Mouse (Mus musculus): ENCODE measurements at regions not wholly inside any gene's neighbourhood (a gene's known extent, or its start where the extent isn't known, plus 50 kb on each side); places are given as distances from the start of the nearest gene placed in this dataset.
"Not testable (repeated sequence)": the region's sequence is repeated elsewhere in the genome, so short reads cannot be mapped to it uniquely, and the experiment has no call there.

- H3K79me3 ChIP-seq (ENCODE audit: low read depth) = no peaks in the 10 kb centered on the region
- H3K36me3 ChIP-seq (ENCODE audit: control insufficient read depth, insufficient read depth) = no peaks in the 10 kb centered on the region
- TF ChIP-seq FOSL1 (IDR thresholded peaks at IDR 0.05; ENCODE audit: insufficient read depth, low read length, poor library complexity, severe bottlenecking) = no peak
- peaks cover 9% of the 10 kb centered on the region for H3K27me3 ChIP-seq (ENCODE audit: control insufficient read depth, insufficient read depth, insufficient read length)
- no peaks in the 10 kb centered on the region for H3K79me2 ChIP-seq (ENCODE audit: control insufficient read depth, insufficient read depth)
- no peak overlapping the region for H3K4me3 ChIP-seq (ENCODE audit: insufficient read depth, poor library complexity, severe bottlenecking)
- no peak overlapping the region for H3ac ChIP-seq (ENCODE audit: control insufficient read depth, insufficient read length, low read depth)
Measured at GRCm38 (mm10) chr6:99905194-99905593, 179.0 kb upstream of the Prok2 start.

GRCm38 (mm10) chr6:99904607-99905006, 178.4 kb upstream of the Prok2 start:
- H3K79me2 ChIP-seq (ENCODE audit: control insufficient read depth, insufficient read depth) = no peaks in the 10 kb centered on the region
- no peaks in the 10 kb centered on the region for H3K79me3 ChIP-seq (ENCODE audit: low read depth)
- no peak for TF ChIP-seq MYOD1 (IDR thresholded peaks at IDR 0.05; ENCODE audit: control insufficient read depth, insufficient read length, low read depth)
- TF ChIP-seq MYOG (IDR thresholded peaks at IDR 0.05; ENCODE audit: control insufficient read depth, extremely low read depth, insufficient read length) = no peak
- TF ChIP-seq USF1 (IDR thresholded peaks at IDR 0.05; ENCODE audit: low read depth) = no peak
- no peak for TF ChIP-seq CEBPB (IDR thresholded peaks at IDR 0.05; ENCODE audit: low read depth)
- no peak for TF ChIP-seq MAX (IDR thresholded peaks at IDR 0.05)
- no peak for TF ChIP-seq FOSL1 (IDR thresholded peaks at IDR 0.05; ENCODE audit: insufficient read depth, low read length, poor library complexity, severe bottlenecking)
- no peak for TF ChIP-seq CTCF (IDR thresholded peaks at IDR 0.05; ENCODE audit: control insufficient read depth, insufficient read depth, insufficient read length)
- H3K4me3 ChIP-seq (ENCODE audit: insufficient read depth, poor library complexity, severe bottlenecking) = no peak overlapping the region
- H3K27me3 ChIP-seq (ENCODE audit: control insufficient read depth, insufficient read depth, insufficient read length) = peaks cover 11% of the 10 kb centered on the region
- H3ac ChIP-seq (ENCODE audit: control insufficient read depth, insufficient read length, low read depth) = no peak overlapping the region
- no peaks in the 10 kb centered on the region for H3K36me3 ChIP-seq (ENCODE audit: control insufficient read depth, insufficient read depth)

GRCm38 (mm10) chr6:99904044-99904443, 177.9 kb upstream of the Prok2 start:
- not testable (repeated sequence) for H3K79me2 ChIP-seq (ENCODE audit: control insufficient read depth, insufficient read depth); H3ac ChIP-seq (ENCODE audit: control insufficient read depth, insufficient read length, low read depth); H3K79me3 ChIP-seq (ENCODE audit: low read depth); H3K36me3 ChIP-seq (ENCODE audit: control insufficient read depth, insufficient read depth); H3K4me3 ChIP-seq (ENCODE audit: insufficient read depth, poor library complexity, severe bottlenecking)
- peaks cover 11% of the 10 kb centered on the region for H3K27me3 ChIP-seq (ENCODE audit: control insufficient read depth, insufficient read depth, insufficient read length)
- TF ChIP-seq CTCF (IDR thresholded peaks at IDR 0.05; ENCODE audit: control insufficient read depth, insufficient read depth, insufficient read length) = peak; percentile 4

GRCm38 (mm10) chr6:99901564-99901963, 175.4 kb upstream of the Prok2 start:
- H3K27me3 ChIP-seq (ENCODE audit: control insufficient read depth, insufficient read depth, insufficient read length) = peaks cover 11% of the 10 kb centered on the region

GRCm38 (mm10) chr6:99901146-99901545, 175.0 kb upstream of the Prok2 start:
- Histone ChIP-seq H3K27me3 (ENCODE audit: control insufficient read depth, insufficient read depth, insufficient read length) (peaks cover 11% of the 10 kb centered on the region), H3ac (ENCODE audit: control insufficient read depth, insufficient read length, low read depth) (no peak overlapping the region), H3K4me3 (ENCODE audit: insufficient read depth, poor library complexity, severe bottlenecking) (no peak overlapping the region)

More at GRCm38 (mm10) chr6:99901564-99901963, 175.4 kb upstream of the Prok2 start:
- TF ChIP-seq USF1 (IDR thresholded peaks at IDR 0.05; ENCODE audit: low read depth) (no peak), MYOD1 (IDR thresholded peaks at IDR 0.05; ENCODE audit: control insufficient read depth, insufficient read length, low read depth) (no peak), MYOG (IDR thresholded peaks at IDR 0.05; ENCODE audit: control insufficient read depth, extremely low read depth, insufficient read length) (no peak), MAX (IDR thresholded peaks at IDR 0.05) (no peak)
- no peaks in the 10 kb centered on the region for H3K79me2 ChIP-seq (ENCODE audit: control insufficient read depth, insufficient read depth)
- H3K36me3 ChIP-seq (ENCODE audit: control insufficient read depth, insufficient read depth) = no peaks in the 10 kb centered on the region
- H3K4me3 ChIP-seq (ENCODE audit: insufficient read depth, poor library complexity, severe bottlenecking) = no peak overlapping the region
- no peak overlapping the region for H3ac ChIP-seq (ENCODE audit: control insufficient read depth, insufficient read length, low read depth)
- no peaks in the 10 kb centered on the region for H3K79me3 ChIP-seq (ENCODE audit: low read depth)

GRCm38 (mm10) chr6:99899704-99900103, 173.5 kb upstream of the Prok2 start:
- peaks cover 11% of the 10 kb centered on the region for H3K27me3 ChIP-seq (ENCODE audit: control insufficient read depth, insufficient read depth, insufficient read length)
- H3K79me3 ChIP-seq (ENCODE audit: low read depth) = no peaks in the 10 kb centered on the region
- H3K4me3 ChIP-seq (ENCODE audit: insufficient read depth, poor library complexity, severe bottlenecking) = no peak overlapping the region
- no peak overlapping the region for H3ac ChIP-seq (ENCODE audit: control insufficient read depth, insufficient read length, low read depth)
- no peaks in the 10 kb centered on the region for H3K79me2 ChIP-seq (ENCODE audit: control insufficient read depth, insufficient read depth)
- H3K36me3 ChIP-seq (ENCODE audit: control insufficient read depth, insufficient read depth) = no peaks in the 10 kb centered on the region
- TF ChIP-seq CEBPB (IDR thresholded peaks at IDR 0.05; ENCODE audit: low read depth) (no peak), MYOD1 (IDR thresholded peaks at IDR 0.05; ENCODE audit: control insufficient read depth, insufficient read length, low read depth) (no peak), FOSL1 (IDR thresholded peaks at IDR 0.05; ENCODE audit: insufficient read depth, low read length, poor library complexity, severe bottlenecking) (no peak), MAX (IDR thresholded peaks at IDR 0.05) (no peak), CTCF (IDR thresholded peaks at IDR 0.05; ENCODE audit: control insufficient read depth, insufficient read depth, insufficient read length) (no peak), MYOG (IDR thresholded peaks at IDR 0.05; ENCODE audit: control insufficient read depth, extremely low read depth, insufficient read length) (no peak), USF1 (IDR thresholded peaks at IDR 0.05; ENCODE audit: low read depth) (no peak)

More at GRCm38 (mm10) chr6:99901146-99901545, 175.0 kb upstream of the Prok2 start:
- Histone ChIP-seq H3K79me3 (ENCODE audit: low read depth) (no peaks in the 10 kb centered on the region), H3K79me2 (ENCODE audit: control insufficient read depth, insufficient read depth) (no peaks in the 10 kb centered on the region), H3K36me3 (ENCODE audit: control insufficient read depth, insufficient read depth) (no peaks in the 10 kb centered on the region)
- TF ChIP-seq CEBPB (IDR thresholded peaks at IDR 0.05; ENCODE audit: low read depth) (no peak), MYOG (IDR thresholded peaks at IDR 0.05; ENCODE audit: control insufficient read depth, extremely low read depth, insufficient read length) (no peak), MAX (IDR thresholded peaks at IDR 0.05) (no peak), FOSL1 (IDR thresholded peaks at IDR 0.05; ENCODE audit: insufficient read depth, low read length, poor library complexity, severe bottlenecking) (no peak), CTCF (IDR thresholded peaks at IDR 0.05; ENCODE audit: control insufficient read depth, insufficient read depth, insufficient read length) (no peak), USF1 (IDR thresholded peaks at IDR 0.05; ENCODE audit: low read depth) (no peak)

Data from C2C12 (cell line).